13 mouse cellular contexts compared by ENCODE assay signal in the genomic region with DNA sequence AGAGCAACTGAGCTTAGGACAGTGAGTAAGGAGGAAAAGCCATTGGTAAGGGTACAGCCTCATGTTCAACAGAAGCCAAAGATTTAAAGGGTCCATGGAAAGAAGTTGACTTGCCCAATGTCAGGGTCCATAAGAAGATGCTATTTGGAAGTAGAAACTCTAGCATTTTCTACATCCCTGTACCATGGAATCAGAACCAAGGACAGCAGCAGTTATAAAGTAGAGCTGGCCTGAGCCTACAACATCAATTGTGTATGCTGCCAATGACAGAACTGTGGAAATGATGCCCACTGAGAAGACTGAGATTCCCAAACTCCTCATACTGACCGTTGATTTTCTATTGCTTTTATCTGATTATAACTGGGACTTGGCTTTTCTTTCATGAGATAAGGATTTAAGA.
"Had no signal": no experiment of that assay in that cellular context is flagged by ENCODE, and none has a peak within 500 bp of the region (broad histone marks: within the 10 kb centered on the region; RNA-seq: fewer than 3 reads in every experiment).

No protein-coding gene starts in this region.

- H3K9me3 ChIP-seq: limb, embryonic 12.5 days; megakaryocyte, embryonic 14.5 days; midbrain, embryonic 12.5 days; neural tube, embryonic 13.5 days had no signal

- DNase-seq: kidney, postnatal 14 days; lung, adult 18-20 months; lung, postnatal 10 days; lung, postnatal 4 days; right cerebral cortex, postnatal 14 days; thymus, postnatal 4 days had no signal

- H3K27ac ChIP-seq: limb, embryonic 12.5 days; liver, embryonic 14.5 days; midbrain, embryonic 12.5 days; neural tube, embryonic 13.5 days; stomach, postnatal 0 days had no signal

- H3K36me3 ChIP-seq: limb, embryonic 12.5 days; midbrain, embryonic 12.5 days; neural tube, embryonic 13.5 days had no signal

- ATAC-seq: midbrain, embryonic 16.5 days had no signal

- H3K4me3 ChIP-seq: limb, embryonic 12.5 days; megakaryocyte, embryonic 14.5 days; midbrain, embryonic 12.5 days; neural tube, embryonic 13.5 days had no signal

- H3K4me1 ChIP-seq: limb, embryonic 12.5 days; megakaryocyte, embryonic 14.5 days; midbrain, embryonic 12.5 days; neural tube, embryonic 13.5 days had no signal

- H3K27me3 ChIP-seq: limb, embryonic 12.5 days; megakaryocyte, embryonic 14.5 days; midbrain, embryonic 12.5 days; neural tube, embryonic 13.5 days had no signal

- H3K9ac ChIP-seq: limb, embryonic 12.5 days; liver, embryonic 14.5 days; midbrain, embryonic 12.5 days; neural tube, embryonic 13.5 days had no signal

- H3K4me2 ChIP-seq: limb, embryonic 12.5 days; midbrain, embryonic 12.5 days; neural tube, embryonic 13.5 days had no signal
